Mouse (Mus musculus) bone marrow, adult 2 months (tissue): ENCODE measurements around the gene Abat. TPM values are rescaled to one million over a fixed set of nuclear protein-coding genes. Genes with fewer than 3 reads are reported as not detected.
A peak's percentile ranks its signal among the peaks of the same experiment; 100 is the strongest.

ENCODE experiments used
- H3K27ac ChIP-seq: fragments of 200-500 bp; 2 replicates; pipeline ENCODE4 v1.5.1; 2012; ENCODE audit warnings: low read depth, mild to moderate bottlenecking, control low read depth, inconsistent platforms, low read length; ENCODE audit not compliant: control insufficient read depth, poor library complexity, insufficient read depth
- H3K4me1 ChIP-seq: fragments of 200-500 bp; 2 replicates; pipeline ENCODE4 v1.6.1; 2011; ENCODE audit warnings: low read length; ENCODE audit not compliant: control insufficient read depth, insufficient read depth
- H3K4me3 ChIP-seq: fragments of 200-500 bp; replicated peaks from 2 replicates; pipeline ENCODE3; 2011; ENCODE audit warnings: mild to moderate bottlenecking, low read depth, low read length, control low read depth; ENCODE audit not compliant: control insufficient read depth
- CTCF ChIP-seq: fragments of 200-500 bp; IDR thresholded peaks from 2 replicates; pipeline ENCODE4 v1.5.1; 2011; ENCODE audit warnings: low read length, control low read depth; ENCODE audit not compliant: control insufficient read depth, insufficient read depth
- POLR2A ChIP-seq: fragments of 200-500 bp; IDR thresholded peaks from 2 replicates; pipeline ENCODE4 v1.6.1; 2011; ENCODE audit warnings: low read depth, mild to moderate bottlenecking, control low read depth, low read length, borderline replicate concordance; ENCODE audit not compliant: control insufficient read depth
- WGBS: fragments of 180-500 bp; shearing (Covaris S2); methylation state at CpG from one replicate; pipeline ENCODE4 v1.1.7; 2018; 5-methylcytosine and 5-hydroxymethylcytosine counted together
- polyA plus RNA-seq: library from polyadenylated mRNA; stranded (reverse); fragments of >200 nt; gene quantifications from 2 replicates; pipeline ENCODE4 v1.2.4, GENCODE M21; 2011; ENCODE audit warnings: low replicate concordance; ENCODE audit not compliant: missing spikeins, insufficient read depth, insufficient read length

Gene Abat
- polyA plus RNA-seq, 1 experiment: 0.97 TPM

DNA sequence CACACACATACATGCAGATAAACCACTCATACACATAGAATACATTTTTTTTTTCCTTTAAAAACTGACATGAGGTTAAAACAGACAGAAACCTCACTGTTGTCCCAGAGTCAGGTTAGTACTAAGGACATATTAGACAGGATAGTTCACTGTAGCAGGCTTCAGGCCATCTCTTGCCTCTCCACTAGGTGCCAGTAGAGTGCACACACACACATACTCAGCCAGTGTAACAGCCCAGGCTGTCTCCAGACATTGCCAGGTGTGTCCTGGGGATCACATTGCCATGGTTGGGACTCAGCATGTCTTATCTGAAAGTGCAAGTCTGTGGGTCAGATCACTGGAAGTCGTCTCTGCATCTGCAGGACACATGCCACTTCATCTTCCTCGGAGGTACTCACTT is 130.6 kb downstream of the Abat start:
- 75% methylated on average over 2 of the region's 2 CpGs for WGBS
- Histone ChIP-seq H3K27ac (no peak overlapping the region), H3K4me1 (no peaks in the 10 kb centered on the region; the same call in 1 of the 2 replicates), H3K4me3 (no peak overlapping the region)
- TF ChIP-seq POLR2A: no peak
- peak; percentile 88 for TF ChIP-seq CTCF

DNA sequence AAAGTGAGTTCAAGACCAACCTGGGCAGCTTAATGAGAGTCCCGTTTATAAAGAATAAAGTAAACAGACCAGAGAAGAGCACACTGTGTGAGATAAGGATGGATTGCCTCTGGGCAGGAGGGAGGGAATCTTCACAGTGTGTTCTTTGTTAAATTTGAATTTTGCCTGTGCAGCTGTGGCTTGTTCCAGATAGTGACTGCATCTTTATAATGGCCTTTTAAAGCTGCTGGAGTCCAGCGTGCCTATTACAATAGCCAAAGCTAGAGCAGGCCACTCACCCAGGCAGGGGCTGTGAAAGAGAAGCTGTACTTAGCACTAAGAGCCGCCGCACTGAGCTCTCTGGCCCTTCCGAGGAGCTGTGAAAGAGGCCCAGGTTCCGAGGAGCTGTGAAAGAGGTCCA is 132.3 kb downstream of the Abat start:
- WGBS: 88% methylated on average over 6 of the region's 6 CpGs
- H3K4me1 ChIP-seq: no peaks in the 10 kb centered on the region
- no peak for TF ChIP-seq POLR2A
- TF ChIP-seq CTCF: no peak
- no peak overlapping the region for H3K27ac ChIP-seq
- no peak overlapping the region for H3K4me3 ChIP-seq

DNA sequence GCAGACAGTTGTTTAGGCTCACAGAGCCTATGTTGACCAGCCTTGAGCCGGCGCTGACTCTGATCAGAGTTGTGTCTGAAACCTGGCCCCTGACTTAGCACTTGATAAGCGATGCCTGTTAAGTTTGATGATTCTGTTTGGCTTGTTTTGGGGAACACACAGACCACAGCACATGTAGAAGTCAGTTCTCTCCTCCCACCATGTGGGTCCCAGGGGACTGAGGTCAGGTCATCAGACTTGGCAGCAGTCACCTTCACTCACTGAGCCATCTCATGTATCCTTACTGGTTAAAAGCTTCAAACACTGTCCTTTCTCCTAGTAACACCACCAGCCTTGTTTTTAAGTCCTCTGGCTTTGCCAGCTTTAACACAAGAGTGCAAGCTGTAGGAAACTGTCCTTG is 136.8 kb downstream of the Abat start:
- Histone ChIP-seq H3K4me3 (no peak overlapping the region), H3K4me1 (no peaks in the 10 kb centered on the region), H3K27ac (no peak overlapping the region)
- TF ChIP-seq CTCF (no peak), POLR2A (no peak)
- 92% methylated on average over 3 of the region's 3 CpGs for WGBS

- TF ChIP-seq POLR2A: no peak
- TF ChIP-seq CTCF: no peak
- 88% methylated on average over 6 of the region's 6 CpGs for WGBS
- H3K4me3 ChIP-seq: no peak overlapping the region
- no peak overlapping the region for H3K27ac ChIP-seq
- peaks cover 1% of the 10 kb centered on the region; the same call in 1 of the 2 replicates for H3K4me1 ChIP-seq
These were observed 141.9 kb downstream of the Abat start for GRCm38 (mm10) chr16:8655108-8655507.

DNA sequence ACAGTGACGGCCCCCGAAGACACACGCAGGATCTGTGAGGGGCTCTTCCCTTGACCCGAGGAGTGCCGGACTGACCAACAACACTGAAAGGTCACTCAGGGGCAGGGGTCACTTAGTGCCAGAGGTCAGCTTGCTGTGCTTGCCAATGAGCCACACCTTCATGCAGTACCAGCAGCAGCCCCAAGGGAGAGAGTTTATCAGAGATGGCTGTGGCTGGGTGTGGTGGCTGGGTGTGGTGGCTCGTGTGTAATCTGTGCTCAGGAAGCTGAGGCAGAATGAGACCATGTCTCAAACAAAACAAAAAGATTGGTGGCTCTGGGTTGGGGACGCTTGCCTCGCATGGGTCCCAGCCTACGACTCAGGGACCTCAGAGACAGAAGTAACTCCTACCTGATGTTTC is 142.4 kb downstream of the Abat start:
- Histone ChIP-seq H3K4me3 (no peak overlapping the region), H3K4me1 (peaks cover 1% of the 10 kb centered on the region; the same call in 1 of the 2 replicates), H3K27ac (no peak overlapping the region)
- TF ChIP-seq POLR2A (no peak), CTCF (peak; percentile 32; the same call in 1 of the 2 replicates)
- WGBS: 83% methylated on average over 9 of the region's 9 CpGs

DNA sequence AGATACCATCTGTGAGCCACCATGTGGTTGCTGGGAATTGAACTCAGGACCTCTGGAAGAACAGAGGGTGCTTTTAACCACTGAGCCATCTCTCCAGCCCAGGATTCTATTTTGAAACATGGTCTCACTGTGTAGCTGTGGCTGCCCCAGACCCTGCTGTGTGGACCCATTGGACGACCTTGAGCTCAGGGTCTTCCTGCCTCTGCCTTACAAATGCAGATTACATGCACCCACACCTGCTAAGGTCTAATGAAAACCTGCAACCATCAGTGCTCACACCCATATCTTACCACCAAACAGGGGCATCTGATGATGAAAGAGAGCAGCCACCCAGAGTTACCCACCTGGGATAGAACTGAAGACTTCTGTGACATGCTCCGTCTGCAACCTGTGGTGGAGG is 143.0 kb downstream of the Abat start:
- TF ChIP-seq CTCF: no peak
- no peak for TF ChIP-seq POLR2A
- WGBS: 70% methylated on average over 2 of the region's 2 CpGs

DNA sequence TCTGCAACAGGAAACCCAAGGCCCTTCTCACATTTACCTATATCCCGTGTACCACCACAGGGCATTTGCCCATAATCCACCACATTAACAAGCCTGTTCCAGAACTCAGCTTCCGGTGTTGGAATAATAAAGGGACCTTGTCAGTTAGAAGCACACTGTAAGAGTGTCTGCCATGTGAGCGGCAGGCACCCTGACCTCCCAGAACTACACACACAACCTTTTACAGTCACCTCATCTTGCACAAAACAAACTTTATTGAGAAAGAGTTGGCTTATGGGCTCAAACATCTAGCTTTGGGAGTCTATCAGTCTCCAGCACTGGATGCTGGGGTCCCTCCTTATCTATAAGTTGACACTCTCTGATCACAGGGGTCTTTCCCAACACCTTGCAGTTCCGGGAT is 145.1 kb downstream of the Abat start:
- Histone ChIP-seq H3K27ac (no peak overlapping the region), H3K4me1 (peaks cover 1% of the 10 kb centered on the region; the same call in 1 of the 2 replicates), H3K4me3 (no peak overlapping the region)
- TF ChIP-seq CTCF (no peak), POLR2A (no peak)
- 88% methylated on average over 4 of the region's 4 CpGs for WGBS

More for the DNA sequence above, 143.0 kb downstream of the Abat start:
- Histone ChIP-seq H3K4me3 (no peak overlapping the region), H3K4me1 (peaks cover 1% of the 10 kb centered on the region; the same call in 1 of the 2 replicates), H3K27ac (no peak overlapping the region)

DNA sequence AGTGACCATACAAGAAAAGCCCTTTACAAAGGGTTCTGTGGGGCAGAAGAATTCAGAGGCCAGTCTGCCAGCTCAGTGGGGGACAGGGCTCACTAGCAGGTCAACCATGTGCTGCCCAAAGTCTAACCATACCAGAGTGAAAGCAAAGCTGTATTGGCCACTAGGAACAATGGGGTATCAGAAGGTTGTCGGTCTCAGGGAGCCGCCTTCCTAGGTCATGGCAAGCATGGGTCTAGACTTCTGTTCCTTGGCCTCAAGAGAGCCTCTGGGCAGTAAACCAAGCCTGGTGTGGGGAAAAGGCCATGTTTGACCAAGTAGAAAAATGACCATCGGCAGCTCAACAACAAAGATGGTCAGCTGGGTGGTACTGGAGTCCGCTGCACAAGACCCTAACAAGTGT is 145.5 kb downstream of the Abat start:
- 91% methylated on average over 4 of the region's 4 CpGs for WGBS
- no peak for TF ChIP-seq POLR2A
- TF ChIP-seq CTCF: no peak

GRCm38 (mm10) chr16:8663022-8663421 is 149.8 kb downstream of the Abat start:
- no peak for TF ChIP-seq POLR2A
- no peak for TF ChIP-seq CTCF
- Histone ChIP-seq H3K27ac (no peak overlapping the region), H3K4me1 (no peaks in the 10 kb centered on the region; the same call in 1 of the 2 replicates), H3K4me3 (no peak overlapping the region)
- WGBS: 39% methylated on average over 2 of the region's 2 CpGs

More for the DNA sequence above, 145.5 kb downstream of the Abat start:
- Histone ChIP-seq H3K4me1 (peaks cover 1% of the 10 kb centered on the region; the same call in 1 of the 2 replicates), H3K4me3 (no peak overlapping the region), H3K27ac (no peak overlapping the region)
